Mouse (Mus musculus) heart, embryonic 11.5 days (tissue): ENCODE results near the gene Jarid2. TPM values are rescaled to one million over a fixed set of nuclear protein-coding genes. Genes with fewer than 3 reads are reported as not detected.

ENCODE experiments used
- ATAC-seq: fragments of 200-750 bp; cut with Nextera tagmentation; replicated peaks from 2 replicates; pipeline ENCODE4 v1.8.0; 2017; ENCODE audit warnings: moderate library complexity; ENCODE audit not compliant: insufficient number of reproducible peaks, low FRiP score, low TSS enrichment
- H3K27ac ChIP-seq: fragments of 300-500 bp; sonication (generic); 2 replicates; pipeline ENCODE4 v1.5.1; 2014; ENCODE audit warnings: mild to moderate bottlenecking, low read depth, low read length
- H3K27me3 ChIP-seq: fragments of 300-500 bp; sonication (generic); 2 replicates; pipeline ENCODE4 v1.6.1; 2014; ENCODE audit warnings: mild to moderate bottlenecking, low read length, mixed read lengths; ENCODE audit not compliant: control insufficient read depth, insufficient read depth
- H3K36me3 ChIP-seq: fragments of 300-500 bp; sonication (generic); 2 replicates; pipeline ENCODE4 v1.6.1; 2014; ENCODE audit warnings: mild to moderate bottlenecking, low read length, moderate library complexity, mixed read lengths; ENCODE audit not compliant: control insufficient read depth, insufficient read depth
- H3K4me1 ChIP-seq: fragments of 300-500 bp; sonication (generic); 2 replicates; pipeline ENCODE4 v1.6.1; 2014; ENCODE audit warnings: low read length; ENCODE audit not compliant: control insufficient read depth, insufficient read depth
- H3K4me2 ChIP-seq: fragments of 300-500 bp; sonication (generic); 2 replicates; pipeline ENCODE4 v1.6.1; 2014; ENCODE audit warnings: mild to moderate bottlenecking, moderate library complexity
- H3K4me3 ChIP-seq: fragments of 300-500 bp; sonication (generic); 2 replicates; pipeline ENCODE4 v1.5.1; 2014; ENCODE audit warnings: low read depth, low read length
- H3K9ac ChIP-seq: fragments of 300-500 bp; sonication (generic); 2 replicates; pipeline ENCODE4 v1.6.1; 2014; ENCODE audit warnings: mild to moderate bottlenecking, low read depth, low read length, moderate library complexity
- H3K9me3 ChIP-seq: fragments of 300-500 bp; sonication (generic); replicated peaks from 2 replicates; pipeline ENCODE4 v1.6.1; 2016; ENCODE audit warnings: low read length; ENCODE audit not compliant: control insufficient read depth
- WGBS: fragments of 180-500 bp; shearing (Covaris S2); extraction: QIAGEN DNeasy Blood & Tissue Kit; methylation state at CpG from one replicate; pipeline ENCODE4 v1.1.7; 2014; ENCODE audit not compliant: insufficient replicate concordance; 5-methylcytosine and 5-hydroxymethylcytosine counted together
- polyA plus RNA-seq: library from polyadenylated mRNA; unstranded; fragments of >200 nt; fragmentation: Nextera tagmentation; extraction: Ambion mirVana; gene quantifications from 2 replicates; pipeline ENCODE4 v1.2.1, GENCODE M21; 2014

The Jarid2 gene
- polyA plus RNA-seq, 1 experiment from 2014 or later = 22.4 TPM

DNA sequence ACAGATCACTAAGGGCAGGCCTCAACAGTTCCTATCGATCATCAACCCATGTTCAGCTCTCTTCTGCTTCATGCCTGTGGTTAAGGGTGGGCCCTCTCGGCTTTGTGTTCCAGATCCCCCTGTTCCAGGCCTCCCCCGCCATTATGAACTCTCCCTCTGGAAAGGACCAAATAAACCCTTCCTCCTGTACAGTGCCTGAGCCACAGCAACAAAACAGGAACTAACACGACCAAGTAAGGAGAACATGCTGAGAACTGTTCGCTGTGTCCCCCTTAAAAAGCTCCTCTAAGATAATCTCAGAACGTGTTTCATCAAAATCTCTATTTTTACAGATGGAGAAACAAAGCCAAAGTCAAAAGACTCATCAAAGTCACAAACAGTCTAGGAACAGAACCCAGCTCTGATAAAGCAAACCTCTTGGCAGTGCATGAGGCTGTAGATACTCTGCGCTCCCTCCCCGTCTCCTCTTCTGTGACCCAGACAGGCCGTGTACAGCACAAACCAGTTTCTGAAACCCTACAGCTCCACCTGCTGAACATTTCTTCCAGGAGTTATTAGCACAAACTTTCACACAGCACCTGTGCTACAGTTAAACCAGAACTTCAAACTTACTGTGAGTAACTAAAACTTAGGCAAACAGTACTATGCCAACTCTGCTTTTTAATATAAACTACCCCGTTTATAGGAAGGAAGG is 223.3 kb downstream of the Jarid2 start:
- Histone ChIP-seq H3K9ac (no peak overlapping the region), H3K4me1 (peaks cover 15% of the 10 kb centered on the region)
- 55% methylated on average over 10 of the region's 10 CpGs for WGBS

DNA sequence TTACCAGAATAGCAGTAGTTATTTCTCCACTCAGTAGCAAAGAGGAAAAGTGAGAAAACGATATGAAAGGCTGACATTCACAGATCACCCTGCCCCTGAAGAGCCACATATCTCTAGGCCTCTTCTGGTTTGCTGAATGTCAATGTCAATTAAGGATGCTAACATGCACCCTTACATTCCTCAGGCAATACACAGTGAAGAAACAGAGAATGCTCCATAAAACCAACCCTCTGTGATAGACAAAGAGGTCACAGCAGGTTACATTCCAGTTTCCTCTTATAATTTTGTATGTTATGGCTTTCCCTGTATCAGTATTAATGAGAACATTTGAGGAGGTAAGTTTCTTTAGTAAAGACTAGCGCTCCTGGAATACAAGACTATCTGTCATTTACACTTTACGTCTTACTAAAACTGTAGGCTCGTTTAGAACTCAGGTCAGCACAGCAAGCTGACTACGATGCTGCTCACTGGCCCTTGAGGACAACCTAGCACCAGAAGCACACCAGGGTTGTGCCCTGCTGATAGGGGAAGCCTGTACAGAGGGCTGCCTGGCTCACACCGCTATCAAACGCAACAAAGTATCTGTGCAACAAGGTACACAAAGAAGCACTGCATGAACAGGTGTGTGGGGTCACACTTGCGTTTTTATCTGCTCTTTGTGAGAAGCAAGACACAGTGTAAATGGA is 224.4 kb downstream of the Jarid2 start:
- peaks cover 2% of the 10 kb centered on the region; the same call in 1 of the 2 replicates for H3K36me3 ChIP-seq
- no peak overlapping the region for H3K4me2 ChIP-seq
- no peaks in the 10 kb centered on the region for H3K27me3 ChIP-seq
- no peak overlapping the region for H3K27ac ChIP-seq
- H3K9me3 ChIP-seq = no peaks in the 10 kb centered on the region
- H3K4me3 ChIP-seq = no peak overlapping the region
- WGBS = 73% methylated on average over 8 of the region's 8 CpGs
- H3K9ac ChIP-seq = no peak overlapping the region
- no peak for ATAC-seq
- peaks cover 10% of the 10 kb centered on the region for H3K4me1 ChIP-seq

More for the DNA sequence above, 223.3 kb downstream of the Jarid2 start:
- Histone ChIP-seq H3K36me3 (peaks cover 2% of the 10 kb centered on the region; the same call in 1 of the 2 replicates), H3K4me2 (no peak overlapping the region), H3K27ac (no peak overlapping the region), H3K9me3 (no peaks in the 10 kb centered on the region), H3K27me3 (no peaks in the 10 kb centered on the region), H3K4me3 (no peak overlapping the region)
- ATAC-seq = no peak

DNA sequence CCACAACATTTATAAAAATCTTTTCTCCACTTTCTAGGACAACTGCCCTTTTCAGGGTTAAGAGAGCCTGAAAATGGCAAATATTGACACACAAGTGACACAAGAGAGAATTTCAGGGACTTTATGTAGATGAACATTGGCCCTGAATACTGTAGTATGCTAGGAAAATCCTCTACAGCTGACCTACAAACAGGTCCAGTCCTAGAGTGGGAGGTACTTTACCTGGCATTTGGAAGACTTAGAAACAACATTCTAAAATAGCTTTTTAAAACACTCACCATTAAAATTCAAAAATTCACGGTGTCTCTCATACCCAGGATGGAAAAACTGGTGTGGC is 224.9 kb downstream of the Jarid2 start:
- 94% methylated on average over 1 of the region's 1 CpGs for WGBS
- no peak for ATAC-seq
- no peak overlapping the region for H3K4me3 ChIP-seq
- no peaks in the 10 kb centered on the region for H3K27me3 ChIP-seq
- H3K4me1 ChIP-seq = peaks cover 6% of the 10 kb centered on the region
- peaks cover 2% of the 10 kb centered on the region; the same call in 1 of the 2 replicates for H3K36me3 ChIP-seq
- no peak overlapping the region for H3K9ac ChIP-seq
- no peaks in the 10 kb centered on the region for H3K9me3 ChIP-seq
- no peak overlapping the region for H3K27ac ChIP-seq
- no peak overlapping the region for H3K4me2 ChIP-seq

GRCm38 (mm10) chr13:44955781-44956180 is 226.5 kb downstream of the Jarid2 start:
- no peak for ATAC-seq
- H3K27me3 ChIP-seq = no peaks in the 10 kb centered on the region
- no peak overlapping the region for H3K27ac ChIP-seq
- H3K4me1 ChIP-seq = peaks cover 6% of the 10 kb centered on the region
- peaks cover 2% of the 10 kb centered on the region; the same call in 1 of the 2 replicates for H3K36me3 ChIP-seq
- 89% methylated on average over 6 of the region's 6 CpGs for WGBS
- no peaks in the 10 kb centered on the region for H3K9me3 ChIP-seq
- no peak overlapping the region for H3K4me3 ChIP-seq
- H3K9ac ChIP-seq = no peak overlapping the region
- no peak overlapping the region for H3K4me2 ChIP-seq

DNA sequence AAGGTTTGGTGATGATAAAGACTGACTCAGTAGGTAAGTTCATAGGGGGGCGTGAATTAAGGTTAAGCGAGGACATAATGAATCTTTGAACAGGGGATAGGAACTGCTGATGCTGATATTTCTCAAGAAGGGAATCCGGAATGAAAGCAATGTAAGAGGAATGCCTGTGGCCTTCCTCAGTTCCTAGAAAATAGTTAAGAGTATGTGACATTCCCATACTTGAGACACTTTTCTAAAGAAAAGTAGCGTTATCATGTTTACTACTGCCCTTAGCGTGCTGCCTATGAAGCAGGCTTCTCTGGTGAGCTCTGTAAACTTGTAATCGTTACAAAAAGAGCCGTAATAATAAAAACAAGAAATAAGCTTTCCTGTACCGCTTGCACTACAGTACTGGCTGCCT is 227.8 kb downstream of the Jarid2 start:
- ATAC-seq = no peak
- Histone ChIP-seq H3K4me2 (no peak overlapping the region), H3K9me3 (no peaks in the 10 kb centered on the region), H3K27ac (no peak overlapping the region), H3K4me3 (no peak overlapping the region), H3K36me3 (no peaks in the 10 kb centered on the region), H3K27me3 (no peaks in the 10 kb centered on the region), H3K9ac (no peak overlapping the region), H3K4me1 (peaks cover 2% of the 10 kb centered on the region)
- 85% methylated on average over 8 of the region's 8 CpGs for WGBS

GRCm38 (mm10) chr13:44960542-44961291 is 231.4 kb downstream of the Jarid2 start:
- Histone ChIP-seq H3K27me3 (no peaks in the 10 kb centered on the region), H3K9me3 (no peaks in the 10 kb centered on the region), H3K27ac (no peak overlapping the region), H3K36me3 (no peaks in the 10 kb centered on the region), H3K9ac (no peak overlapping the region), H3K4me2 (no peak overlapping the region), H3K4me3 (no peak overlapping the region), H3K4me1 (no peaks in the 10 kb centered on the region)
- 77% methylated on average over 5 of the region's 5 CpGs for WGBS
- no peak for ATAC-seq
